Mouse (Mus musculus): ENCODE results near the gene Gzmd.
"Not testable (repeated sequence)": the region's sequence is repeated elsewhere in the genome, so short reads cannot be mapped to it uniquely, and the experiment has no call there.

- not testable (repeated sequence) for TF ChIP-seq POLR2A (IDR thresholded peaks at IDR 0.05; ENCODE audit: control insufficient read depth, extremely low read depth, insufficient read depth, low read length, poor library complexity); CTCF (IDR thresholded peaks at IDR 0.05; ENCODE audit: borderline replicate concordance, control insufficient read depth, extremely low read depth, insufficient read depth, low read length, poor library complexity)
Measured at GRCm38 (mm10) chr14:56132508-56132907, at the start of gene Gzmd.

Data from thymus, adult 2 months (tissue).